Mouse (Mus musculus): ENCODE measurements around the gene Adam1a. TPM values are rescaled to one million over a fixed set of nuclear protein-coding genes. Genes with fewer than 3 reads are reported as not detected.

The Adam1a gene
- 0.15 and 0.25 TPM in 2 replicates for polyA plus RNA-seq (2015; fragmentation: Nextera tagmentation; extraction: Ambion mirVana)

DNA sequence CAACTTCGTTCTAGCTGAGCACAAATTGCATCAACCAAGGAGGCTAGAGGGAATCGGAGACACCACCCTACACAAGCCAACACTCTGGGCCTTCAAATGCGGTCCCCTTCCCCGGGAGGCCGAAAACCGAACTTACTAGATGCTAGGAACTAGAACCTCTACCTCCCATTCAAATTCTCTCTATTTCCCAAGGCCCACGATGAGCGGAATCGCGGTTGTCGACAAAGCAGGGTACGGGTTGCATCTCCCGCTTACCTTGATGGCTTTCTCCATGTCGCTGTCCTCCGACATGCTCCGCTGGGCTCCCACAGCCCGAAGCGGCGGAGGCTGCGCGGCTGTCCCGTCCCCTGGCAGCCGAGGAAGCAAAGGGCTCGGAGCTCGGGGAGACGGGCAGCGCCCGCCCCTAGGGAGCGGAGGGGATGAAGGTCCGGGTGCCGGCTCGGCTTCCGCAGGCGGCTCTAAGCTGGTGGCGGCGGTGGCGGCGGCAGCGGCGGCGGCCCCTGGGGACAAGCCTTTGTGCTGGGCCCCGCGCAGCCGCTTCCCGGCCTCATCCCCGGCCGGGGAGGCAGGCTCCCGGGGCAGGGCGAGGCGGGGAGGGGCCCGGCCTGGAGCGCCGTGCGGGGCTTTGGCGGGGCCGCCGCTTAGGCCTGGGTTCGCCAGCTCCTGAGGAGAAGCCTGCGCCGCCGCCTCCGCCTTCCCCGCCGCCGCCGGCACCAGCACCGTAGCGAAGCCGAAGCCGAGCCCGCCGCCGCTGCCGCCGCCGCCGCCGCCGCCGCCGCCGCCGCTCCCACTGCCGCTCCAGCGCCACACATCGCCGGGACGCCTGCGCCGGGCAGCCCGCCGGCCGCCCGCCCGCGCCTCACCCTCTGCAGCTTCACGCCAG, at the start of gene Adam1a, which contains the start of gene Gm42878:
Gene Adam1a, minus strand, starts transcription at position 573 of the 883 bp plus-strand sequence.
Gene Gm42878, minus strand, starts transcription at position 573 of the 883 bp plus-strand sequence.
- Histone ChIP-seq H3K9ac (replicated peaks) (peak within 1 kb of the TSS; percentile 89), H3K27me3 (ENCODE audit: insufficient read depth, low read length) (no peaks in the 10 kb centered on the region), H3K4me3 (ENCODE audit: low read depth, low read length) (peak within 1 kb of the TSS; percentile 75), H3K36me3 (replicated peaks; ENCODE audit: insufficient read depth, low read length) (no peaks in the 10 kb centered on the region), H3K4me1 (ENCODE audit: insufficient read depth) (peaks cover 18% of the 10 kb centered on the region), H3K4me2 (ENCODE audit: low read depth, low read length) (peak within 1 kb of the TSS; percentile 71), H3K9me3 (ENCODE audit: low read length) (no peaks in the 10 kb centered on the region), H3K27ac (ENCODE audit: low read depth) (peak within 1 kb of the TSS; percentile 93)
- DNase-seq (no peak), ATAC-seq (peak; percentile 74)
- TF ChIP-seq CTCF (IDR thresholded peaks at IDR 0.05; ENCODE audit: low read depth) = no peak
- no peak for TF ChIP-seq EP300 (IDR thresholded peaks at IDR 0.05; ENCODE audit: low read depth)
- under 1% methylated on average over 49 of the region's 97 CpGs for WGBS (ENCODE audit: insufficient replicate concordance)

DNA sequence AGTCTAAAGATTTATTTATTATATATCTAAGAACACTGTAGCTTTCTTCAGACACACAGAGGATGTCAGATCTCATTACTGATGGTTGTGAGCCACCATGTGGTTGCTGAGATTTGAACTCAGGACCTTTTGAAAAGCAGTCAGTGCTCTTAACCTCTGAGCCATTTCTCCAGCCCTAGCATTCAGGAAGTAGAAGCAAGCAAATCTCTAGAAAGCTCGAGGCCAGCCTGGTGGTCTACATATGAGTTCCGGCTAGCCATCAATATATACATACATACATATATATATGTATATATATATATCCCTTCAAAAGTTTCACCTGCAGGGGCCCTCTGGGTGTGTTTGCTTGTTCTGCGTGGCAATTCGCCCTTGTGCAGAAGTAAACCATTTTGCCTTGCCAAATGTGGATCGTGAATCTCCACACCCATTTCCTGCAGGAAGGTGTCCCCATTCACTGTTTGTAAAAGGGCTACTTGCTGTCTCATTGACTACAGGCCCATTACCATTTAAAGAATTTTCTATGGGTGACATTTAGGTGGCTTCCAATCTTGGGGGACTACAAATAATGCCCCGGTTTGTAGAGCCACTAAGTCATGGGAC, 49.5 kb upstream of the Adam1a start:
- DNase-seq = no peak
- H3K4me1 ChIP-seq (ENCODE audit: insufficient read depth) = peaks cover 39% of the 10 kb centered on the region
- 67% methylated on average over 6 of the region's 6 CpGs for WGBS (ENCODE audit: insufficient replicate concordance)

GRCm38 (mm10) chr5:121593451-121594401, 48.4 kb upstream of the Adam1a start, which contains the start of gene Aldh2:
Gene Aldh2 (minus strand): TSS chr5:121593824.
- 3% methylated on average over 47 of the region's 47 CpGs for WGBS (ENCODE audit: insufficient replicate concordance)
- peak; percentile 92 for DNase-seq
- Histone ChIP-seq H3K36me3 (replicated peaks; ENCODE audit: insufficient read depth, low read length) (peaks cover 3% of the 10 kb centered on the region; the same call in 1 of the 2 replicates), H3K4me2 (ENCODE audit: low read depth, low read length) (peak within 1 kb of the TSS; percentile 98), H3K4me3 (ENCODE audit: low read depth, low read length) (peak within 1 kb of the TSS; percentile 85), H3K9ac (replicated peaks) (peak within 1 kb of the TSS; percentile 96), H3K27ac (ENCODE audit: low read depth) (peak within 1 kb of the TSS; percentile 98), H3K27me3 (ENCODE audit: insufficient read depth, low read length) (no peaks in the 10 kb centered on the region), H3K4me1 (ENCODE audit: insufficient read depth) (peaks cover 39% of the 10 kb centered on the region), H3K9me3 (ENCODE audit: low read length) (no peaks in the 10 kb centered on the region)
- TF ChIP-seq CTCF (IDR thresholded peaks at IDR 0.05; ENCODE audit: low read depth) (peak; percentile 42), EP300 (IDR thresholded peaks at IDR 0.05; ENCODE audit: low read depth) (no peak)
- peak; percentile 86 for ATAC-seq

More for the DNA sequence above, 49.5 kb upstream of the Adam1a start:
- no peak overlapping the region for H3K9ac ChIP-seq (replicated peaks)
- H3K4me2 ChIP-seq (ENCODE audit: low read depth, low read length) = no peak overlapping the region
- no peaks in the 10 kb centered on the region for H3K9me3 ChIP-seq (ENCODE audit: low read length)
- no peak for ATAC-seq
- no peak overlapping the region for H3K27ac ChIP-seq (ENCODE audit: low read depth)
- TF ChIP-seq CTCF (IDR thresholded peaks at IDR 0.05; ENCODE audit: low read depth) (no peak), EP300 (IDR thresholded peaks at IDR 0.05; ENCODE audit: low read depth) (no peak)
- H3K27me3 ChIP-seq (ENCODE audit: insufficient read depth, low read length) = no peaks in the 10 kb centered on the region
- no peak overlapping the region for H3K4me3 ChIP-seq (ENCODE audit: low read depth, low read length)
- H3K36me3 ChIP-seq (replicated peaks; ENCODE audit: insufficient read depth, low read length) = peaks cover 3% of the 10 kb centered on the region; the same call in 1 of the 2 replicates

GRCm38 (mm10) chr5:121592816-121593407, 47.6 kb upstream of the Adam1a start:
- no peak for DNase-seq

DNA sequence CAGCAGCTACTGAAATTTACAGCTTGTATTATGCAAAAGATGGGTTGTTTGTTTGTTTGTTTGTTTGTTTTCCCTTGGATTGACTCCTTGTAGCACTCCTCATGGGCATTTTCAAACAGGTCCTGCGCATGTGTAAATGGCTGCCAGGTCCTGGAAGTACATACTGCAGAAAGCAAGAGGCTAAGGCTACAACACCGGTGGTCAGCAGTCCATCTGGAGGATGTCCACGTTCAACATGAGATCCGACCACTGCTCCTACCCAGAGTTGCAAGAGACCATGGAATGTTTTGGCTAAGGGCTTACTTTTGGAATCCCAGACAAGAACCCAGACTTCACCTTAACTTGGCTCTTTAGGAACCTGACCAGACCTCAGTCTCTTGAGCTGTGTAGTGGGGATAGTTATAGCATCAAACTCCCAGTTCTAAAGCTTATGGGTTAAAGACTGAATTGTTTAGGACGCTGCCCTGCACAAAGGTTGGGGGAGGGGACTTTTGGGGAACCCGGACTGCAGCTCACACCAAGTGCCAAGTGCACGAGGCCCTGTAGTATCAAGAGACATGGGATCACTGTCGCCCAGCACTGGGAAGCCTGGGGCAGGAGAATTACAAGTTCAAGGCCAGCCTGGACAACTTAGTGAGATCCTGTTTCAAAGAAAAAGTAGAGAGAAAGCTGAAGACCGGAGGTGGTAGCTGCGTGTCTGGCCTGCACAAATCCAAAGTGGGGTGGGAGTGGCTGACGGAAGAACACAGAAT, 47.0 kb upstream of the Adam1a start:
- H3K27me3 ChIP-seq (ENCODE audit: insufficient read depth, low read length) = no peaks in the 10 kb centered on the region
- peaks cover 3% of the 10 kb centered on the region; the same call in 1 of the 2 replicates for H3K36me3 ChIP-seq (replicated peaks; ENCODE audit: insufficient read depth, low read length)
- H3K4me1 ChIP-seq (ENCODE audit: insufficient read depth) = peaks cover 47% of the 10 kb centered on the region
- H3K4me2 ChIP-seq (ENCODE audit: low read depth, low read length) = peak overlapping the region; percentile 98
- no peaks in the 10 kb centered on the region for H3K9me3 ChIP-seq (ENCODE audit: low read length)
- WGBS (ENCODE audit: insufficient replicate concordance) = 37% methylated on average over 11 of the region's 11 CpGs
- H3K27ac ChIP-seq (ENCODE audit: low read depth) = peak overlapping the region; percentile 98
- TF ChIP-seq CTCF (IDR thresholded peaks at IDR 0.05; ENCODE audit: low read depth) (no peak), EP300 (IDR thresholded peaks at IDR 0.05; ENCODE audit: low read depth) (no peak)
- peak overlapping the region; percentile 85 for H3K4me3 ChIP-seq (ENCODE audit: low read depth, low read length)
- ATAC-seq (no peak), DNase-seq (peak; percentile 33)
- H3K9ac ChIP-seq (replicated peaks) = peak overlapping the region; percentile 96

More at GRCm38 (mm10) chr5:121592816-121593407, 47.6 kb upstream of the Adam1a start:
- Histone ChIP-seq H3K4me2 (ENCODE audit: low read depth, low read length) (peak overlapping the region; percentile 98), H3K4me3 (ENCODE audit: low read depth, low read length) (peak overlapping the region; percentile 85), H3K27me3 (ENCODE audit: insufficient read depth, low read length) (no peaks in the 10 kb centered on the region), H3K9ac (replicated peaks) (peak overlapping the region; percentile 96), H3K36me3 (replicated peaks; ENCODE audit: insufficient read depth, low read length) (peaks cover 3% of the 10 kb centered on the region; the same call in 1 of the 2 replicates), H3K4me1 (ENCODE audit: insufficient read depth) (peaks cover 42% of the 10 kb centered on the region), H3K27ac (ENCODE audit: low read depth) (peak overlapping the region; percentile 98), H3K9me3 (ENCODE audit: low read length) (no peaks in the 10 kb centered on the region)
- TF ChIP-seq CTCF (IDR thresholded peaks at IDR 0.05; ENCODE audit: low read depth) (no peak), EP300 (IDR thresholded peaks at IDR 0.05; ENCODE audit: low read depth) (no peak)
- ATAC-seq = peak; percentile 27
- WGBS (ENCODE audit: insufficient replicate concordance) = 4% methylated on average over 33 of the region's 33 CpGs

Measured in liver, postnatal 0 days (tissue).